ENCODE assay signal across 14 mouse cellular contexts in genomic region chr12:69366424-69366823, GRCm38 (mm10). TPM values are rescaled to one million over a fixed set of nuclear protein-coding genes. Genes with fewer than 3 reads are reported as not detected.
A peak's percentile ranks its signal among the peaks of the same experiment; 100 is the strongest.
DNase-seq lines count a peak whose midpoint lies in the region; ATAC-seq and TF ChIP-seq lines count a peak whose summit lies in the region.
"Had no signal": no experiment of that assay in that cellular context is flagged by ENCODE, and none has a peak within 500 bp of the region (broad histone marks: within the 10 kb centered on the region; RNA-seq: fewer than 3 reads in every experiment).

No protein-coding gene starts in this region.

- no peaks in the 10 kb centered on the region for H3K27me3 ChIP-seq in heart, embryonic 12.5 days (replicated peaks)
- H3K27me3 ChIP-seq in lung, embryonic 14.5 days (ENCODE audit: insufficient read depth, low read length), result no peaks in the 10 kb centered on the region
- H3K27me3 ChIP-seq in CH12.LX (replicated peaks), result no peaks in the 10 kb centered on the region
- H3K27me3 ChIP-seq: liver, embryonic 15.5 days; neural tube, embryonic 13.5 days had no signal

- no peak overlapping the region for H3K27ac ChIP-seq in heart, embryonic 12.5 days (ENCODE audit: poor library complexity, severe bottlenecking)
- H3K27ac ChIP-seq in lung, embryonic 14.5 days (ENCODE audit: low read depth), result no peak overlapping the region
- no peak overlapping the region for H3K27ac ChIP-seq in CH12.LX (ENCODE audit: insufficient read depth, low read depth)
- H3K27ac ChIP-seq: hindbrain, embryonic 14.5 days; neural tube, embryonic 13.5 days had no signal

- peak; percentile 23 to 41 for DNase-seq in heart, adult 18-20 months
- no peak for DNase-seq in lung, embryonic 14.5 days
- no peak for DNase-seq in lung, adult 2 months
- DNase-seq in CH12.LX (ENCODE audit: extremely low read depth), result no peak
- peak; percentile 54 for DNase-seq in naive thymus-derived CD4-positive, alpha-beta T cell, adult 2 months (ENCODE audit: low read depth)
- DNase-seq in layer of hippocampus, postnatal 10 days (ENCODE audit: low spot score in 2 of 2), result no peak
- no peak for DNase-seq in kidney, adult 18-20 months
- DNase-seq: kidney, postnatal 25 days had no signal

- peaks cover 8% of the 10 kb centered on the region; the same call in 1 of the 2 replicates for H3K79me2 ChIP-seq in CH12.LX (replicated peaks; ENCODE audit: control insufficient read depth, extremely low read depth, insufficient read depth, poor library complexity, severe bottlenecking)

- peaks cover 13% of the 10 kb centered on the region for H3K4me1 ChIP-seq in heart, embryonic 12.5 days (replicated peaks)
- peaks cover 11% of the 10 kb centered on the region for H3K4me1 ChIP-seq in lung, embryonic 14.5 days (ENCODE audit: insufficient read depth)
- H3K4me1 ChIP-seq in lung, adult 2 months (ENCODE audit: control insufficient read depth, insufficient read depth, low read length), result no peaks in the 10 kb centered on the region; the same call in 1 of the 2 replicates
- peaks cover 0 to 41% of the 10 kb centered on the region in 2 experiments; a peak in 2 of 4 replicates for H3K4me1 ChIP-seq in CH12.LX (ENCODE audit: control insufficient read depth in 1 of 2, insufficient read depth in 2 of 2)

- TF ChIP-seq RAD21 in CH12.LX (IDR thresholded peaks at IDR 0.05; ENCODE audit: low read depth, low read length), result no peak; the same call in 1 of the 2 replicates

- in situ Hi-C loops in CH12.LX (cut with MboI; ENCODE audit: low pct_ligation_motif_present, low pct_unique_long_range_greater_than_20kb, low sequenced_read_pairs), result no loop called here

- no peak for TF ChIP-seq EP300 in CH12.LX (IDR thresholded peaks at IDR 0.05; ENCODE audit: low read length)

- TF ChIP-seq POLR2A in lung, adult 2 months (IDR thresholded peaks at IDR 0.05; ENCODE audit: borderline replicate concordance, extremely low read depth, low read depth, low read length), result no peak
- TF ChIP-seq POLR2A in CH12.LX (IDR thresholded peaks at IDR 0.05; ENCODE audit: low read depth, low read length), result no peak

- H3K4me2 ChIP-seq in heart, embryonic 12.5 days, result no peak overlapping the region
- no peak overlapping the region for H3K4me2 ChIP-seq in lung, embryonic 14.5 days
- H3K4me2 ChIP-seq in CH12.LX (ENCODE audit: insufficient read depth, low read depth, poor library complexity, severe bottlenecking), result peak overlapping the region; percentile 27; the same call in 1 of the 2 replicates
- H3K4me2 ChIP-seq: heart, embryonic 11.5 days; hindbrain, embryonic 14.5 days; liver, embryonic 15.5 days; neural tube, embryonic 13.5 days had no signal

- ATAC-seq in heart, embryonic 12.5 days (ENCODE audit: insufficient number of reproducible peaks, low FRiP score), result no peak
- ATAC-seq in lung, embryonic 14.5 days (ENCODE audit: insufficient read depth), result no peak

- H3K9me3 ChIP-seq in heart, embryonic 12.5 days (replicated peaks), result no peaks in the 10 kb centered on the region
- H3K9me3 ChIP-seq in lung, embryonic 14.5 days (ENCODE audit: low read depth, low read length), result no peaks in the 10 kb centered on the region
- H3K9me3 ChIP-seq in CH12.LX (replicated peaks; ENCODE audit: low read length), result no peaks in the 10 kb centered on the region
- H3K9me3 ChIP-seq: liver, embryonic 15.5 days; neural tube, embryonic 13.5 days had no signal

- no peaks in the 10 kb centered on the region for H3K36me3 ChIP-seq in heart, embryonic 12.5 days
- no peaks in the 10 kb centered on the region for H3K36me3 ChIP-seq in lung, embryonic 14.5 days (ENCODE audit: insufficient read depth)
- no peaks in the 10 kb centered on the region for H3K36me3 ChIP-seq in CH12.LX (replicated peaks in 1 of 2; ENCODE audit: control insufficient read depth in 1 of 2, insufficient read depth in 1 of 2, low read length in 1 of 2)
- H3K36me3 ChIP-seq: liver, embryonic 15.5 days; neural tube, embryonic 13.5 days had no signal

- peak; percentile 39 for TF ChIP-seq CTCF in lung, embryonic 14.5 days (IDR thresholded peaks at IDR 0.05; ENCODE audit: low read depth)
- no peak for TF ChIP-seq CTCF in lung, adult 2 months (IDR thresholded peaks at IDR 0.05; ENCODE audit: insufficient read depth, low read length)
- peak in 1 of 2 experiments; percentile 58; a peak in 2 of 4 replicates for TF ChIP-seq CTCF in CH12.LX (conservative IDR thresholded peaks at IDR 0.05 in 1 of 2, IDR thresholded peaks at IDR 0.05 in 1 of 2; ENCODE audit: low read depth in 2 of 2, low read length in 2 of 2)

- dilution Hi-C loops in CH12.LX (cut with MboI; ENCODE audit: extremely low pct_ligation_motif_present, extremely low pct_unique_long_range_greater_than_20kb, low sequenced_read_pairs), result no loop called here

- H3K9ac ChIP-seq in heart, embryonic 12.5 days, result no peak overlapping the region
- H3K9ac ChIP-seq in lung, embryonic 14.5 days, result no peak overlapping the region
- H3K9ac ChIP-seq in CH12.LX (ENCODE audit: insufficient read depth, low read depth), result no peak overlapping the region
- H3K9ac ChIP-seq: hindbrain, embryonic 14.5 days; liver, embryonic 15.5 days; neural tube, embryonic 13.5 days had no signal

- no peak overlapping the region for H3K4me3 ChIP-seq in heart, embryonic 12.5 days
- no peak overlapping the region for H3K4me3 ChIP-seq in lung, embryonic 14.5 days (ENCODE audit: low read depth, low read length)
- H3K4me3 ChIP-seq in lung, adult 2 months (replicated peaks; ENCODE audit: extremely low read depth, low read depth, low read length), result no peak overlapping the region
- H3K4me3 ChIP-seq in CH12.LX (replicated peaks in 1 of 3; ENCODE audit: low read depth in 2 of 3, low read length in 2 of 3, poor library complexity in 1 of 3), result no peak overlapping the region
- H3K4me3 ChIP-seq: liver, embryonic 15.5 days; neural tube, embryonic 13.5 days had no signal

TF ChIP-seq in CH12.LX, 34 proteins besides CTCF, POLR2A, EP300 and RAD21:
- no peak for TF ChIP-seq E2F4 (IDR thresholded peaks at IDR 0.05; ENCODE audit: insufficient replicate concordance, low read depth, low read length)
- peak; percentile 37; the same call in 1 of the 2 replicates for TF ChIP-seq ZNF384 (IDR thresholded peaks at IDR 0.05; ENCODE audit: low read depth, low read length)

RNA-seq across cellular contexts. Expression of gene Arf6, which starts 5.5 kb away (rescaled TPM):
- total RNA-seq in heart, adult 18-20 months (2021), result 10 to 100 TPM; 36.6 to 38.1 TPM
- 53.9 and 55.7 TPM in 2 replicates for polyA plus RNA-seq in heart, embryonic 12.5 days (2016; fragmentation: Nextera tagmentation; extraction: Ambion mirVana)
- 59.9 and 61.8 TPM in 2 replicates for polyA plus RNA-seq in lung, embryonic 14.5 days (2014; fragmentation: Nextera tagmentation; extraction: Ambion mirVana)
- 164 and 217 TPM in 2 replicates for polyA plus RNA-seq in lung, adult 2 months (2012; rRNA removed)
- total RNA-seq in CH12.LX (2012; rRNA removed), result 273 and 312 TPM in 2 replicates
- 308 and 375 TPM in 2 replicates for total RNA-seq in CH12.LX (2014; rRNA removed)
- 224 and 258 TPM in 2 replicates for polyA plus RNA-seq in CH12.LX (2012; ENCODE audit: insufficient read length, low read depth)
- 10 to 100 TPM; 64.8 to 69.0 TPM for total RNA-seq in layer of hippocampus, postnatal 10 days (2021)

RNA-seq across cellular contexts. Expression of gene Gm9887, which starts 5.8 kb away (rescaled TPM):
- total RNA-seq in heart, adult 18-20 months (2021), result under 1 TPM; 0.49 to 0.77 TPM
- polyA plus RNA-seq in heart, embryonic 12.5 days (2016; fragmentation: Nextera tagmentation; extraction: Ambion mirVana), result 1.1 and 2.4 TPM in 2 replicates
- polyA plus RNA-seq in lung, embryonic 14.5 days (2014; fragmentation: Nextera tagmentation; extraction: Ambion mirVana), result 2.0 and 2.2 TPM in 2 replicates
- 2.3 and 5.2 TPM in 2 replicates for polyA plus RNA-seq in lung, adult 2 months (2012; rRNA removed)
- 4.3 TPM in 2 replicates for total RNA-seq in CH12.LX (2012; rRNA removed)
- total RNA-seq in CH12.LX (2014; rRNA removed), result not detected in 2 replicates
- 3.4 and 4.3 TPM in 2 replicates for polyA plus RNA-seq in CH12.LX (2012; ENCODE audit: insufficient read length, low read depth)
- total RNA-seq in layer of hippocampus, postnatal 10 days (2021), result 1 to 10 TPM; 1.2 to 1.5 TPM
- total RNA-seq: megakaryocyte-erythroid progenitor cell, adult 5-6 weeks had no signal

RNA-seq across cellular contexts. Expression of gene Nemf, which starts 9.5 kb away (rescaled TPM):
- 10 to 100 TPM; 22.8 to 23.2 TPM for total RNA-seq in heart, adult 18-20 months (2021)
- 69.5 and 71.0 TPM in 2 replicates for polyA plus RNA-seq in heart, embryonic 12.5 days (2016; fragmentation: Nextera tagmentation; extraction: Ambion mirVana)
- 79.3 and 84.8 TPM in 2 replicates for polyA plus RNA-seq in lung, embryonic 14.5 days (2014; fragmentation: Nextera tagmentation; extraction: Ambion mirVana)
- polyA plus RNA-seq in lung, adult 2 months (2012; rRNA removed), result 3.2 and 6.4 TPM in 2 replicates
- total RNA-seq in CH12.LX (2012; rRNA removed) (34.3 and 37.5 TPM in 2 replicates), CH12.LX (2014; rRNA removed) (56.6 and 71.0 TPM in 2 replicates)
- polyA plus RNA-seq in CH12.LX (2012; ENCODE audit: insufficient read length, low read depth), result 44.9 and 54.7 TPM in 2 replicates
- total RNA-seq in layer of hippocampus, postnatal 10 days (2021), result 10 to 100 TPM; 44.7 to 52.6 TPM

Comparison
In these comparisons a context has a peak if more than half of its experiments do, and no peak if none do; other contexts are left out.
1. DNase-seq: peak in heart, adult 18-20 months (2 of 2) and naive thymus-derived CD4-positive, alpha-beta T cell, adult 2 months (single experiment); none in lung, embryonic 14.5 days (single experiment), lung, adult 2 months (single experiment), CH12.LX (single experiment), layer of hippocampus, postnatal 10 days (0 of 2) and kidney, adult 18-20 months (single experiment).